Mouse (Mus musculus) granulocyte monocyte progenitor cell, adult 5-6 weeks (primary cell): ENCODE measurements around the gene Chil3. TPM values are rescaled to one million over a fixed set of nuclear protein-coding genes. Genes with fewer than 3 reads are reported as not detected.

Experiments
- total RNA-seq, 2 experiments: library from RNA; stranded (forward) in 1 of 2; stranded (reverse) in 1 of 2; fragments of 200-712, 200-1000 nt in 1 of 2; fragments of >200 nt in 1 of 2; fragmentation: Nextera tagmentation in 1 of 2; gene quantifications; 2 replicates each; pipeline ENCODE4 v1.2.3; 2014 to 2017

Chil3 gene
- total RNA-seq, 2 experiments from 2014 or later: 51.7 to 63.3 TPM

Other genes with a start within 250 kb of the Chil3 start
- 29.2 and 45.0 TPM in 2 replicates for gene I830077J02Rik, start 234.9 kb downstream of the Chil3 start, total RNA-seq (2014; fragmentation: Nextera tagmentation)
- gene I830077J02Rik, start 234.9 kb downstream of the Chil3 start, total RNA-seq (2017): 22.2 and 22.4 TPM in 2 replicates
- 75.6 and 98.5 TPM in 2 replicates for gene Wdr77, start 208.2 kb downstream of the Chil3 start, total RNA-seq (2014; fragmentation: Nextera tagmentation)
- 35.9 and 49.0 TPM in 2 replicates for gene Wdr77, start 208.2 kb downstream of the Chil3 start, total RNA-seq (2017)
- 389 and 444 TPM in 2 replicates for gene Atp5f1, start 207.5 kb downstream of the Chil3 start, total RNA-seq (2014; fragmentation: Nextera tagmentation)
- 507 and 649 TPM in 2 replicates for gene Atp5f1, start 207.5 kb downstream of the Chil3 start, total RNA-seq (2017)
- 4.6 and 10.2 TPM in 2 replicates for gene Ovgp1, start 193.9 kb downstream of the Chil3 start, total RNA-seq (2014; fragmentation: Nextera tagmentation)
- gene Ovgp1, start 193.9 kb downstream of the Chil3 start, total RNA-seq (2017): 0.78 and 0.88 TPM in 2 replicates
- not detected in 2 replicates for gene Pifo, start 152.9 kb downstream of the Chil3 start, total RNA-seq (2014; fragmentation: Nextera tagmentation)
- gene Pifo, start 152.9 kb downstream of the Chil3 start, total RNA-seq (2017): not detected in 2 replicates
- gene Chil5, start 134.8 kb downstream of the Chil3 start, total RNA-seq (2014; fragmentation: Nextera tagmentation): not detected in 2 replicates
- 1.6 TPM in 1 of 2 replicates, not detected in the other for gene Chil5, start 134.8 kb downstream of the Chil3 start, total RNA-seq (2017)
- not detected in 2 replicates for gene Chia1, start 54.3 kb downstream of the Chil3 start, total RNA-seq (2014; fragmentation: Nextera tagmentation)
- gene Chia1, start 54.3 kb downstream of the Chil3 start, total RNA-seq (2017): 0.39 TPM in 1 of 2 replicates, not detected in the other
- gene Chil4, start 51.9 kb upstream of the Chil3 start, total RNA-seq (2014; fragmentation: Nextera tagmentation): not detected in 2 replicates
- not detected in 2 replicates for gene Chil4, start 51.9 kb upstream of the Chil3 start, total RNA-seq (2017)
- not detected in 2 replicates for gene Chil6, start 238.6 kb upstream of the Chil3 start, total RNA-seq (2014; fragmentation: Nextera tagmentation)
- not detected in 2 replicates for gene Chil6, start 238.6 kb upstream of the Chil3 start, total RNA-seq (2017)